Mouse (Mus musculus): ENCODE measurements around the gene Pdlim5. TPM values are rescaled to one million over a fixed set of nuclear protein-coding genes. Genes with fewer than 3 reads are reported as not detected.

Pdlim5 gene
- total RNA-seq, 2 experiments from 2014 or later, result 18.4 to 18.9 TPM

DNA sequence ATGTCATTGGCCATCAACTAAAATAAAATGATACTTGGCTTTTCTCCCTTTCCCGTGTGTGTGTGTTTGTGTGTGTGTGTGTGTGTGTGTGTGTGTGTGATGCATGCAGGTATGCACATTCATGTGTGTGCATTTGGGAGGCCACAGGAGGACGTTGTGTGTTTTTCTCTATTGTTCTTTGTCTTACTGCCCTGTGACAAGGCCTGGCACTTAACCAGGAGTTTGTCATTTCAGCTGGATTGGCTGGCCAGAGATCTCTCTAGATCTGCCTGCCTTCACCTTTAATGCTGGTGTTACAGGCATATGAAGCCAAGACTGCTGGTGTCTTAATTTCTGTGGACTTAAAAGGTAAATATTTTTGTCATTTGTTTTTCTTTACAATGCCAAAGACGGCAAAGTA lies 22.5 kb upstream of the Pdlim5 start:
- DNase-seq (ENCODE audit: extremely low spot score in 1 of 2, low spot score in 2 of 2), result no peak
- intact Hi-C loops (cut with DNase I), result no loop called here

GRCm38 (mm10) chr3:142413345-142413885 lies 17.9 kb upstream of the Pdlim5 start:
- no peak for DNase-seq (ENCODE audit: extremely low spot score in 1 of 2, low spot score in 2 of 2)
- intact Hi-C loops (cut with DNase I), result no loop called here

DNA sequence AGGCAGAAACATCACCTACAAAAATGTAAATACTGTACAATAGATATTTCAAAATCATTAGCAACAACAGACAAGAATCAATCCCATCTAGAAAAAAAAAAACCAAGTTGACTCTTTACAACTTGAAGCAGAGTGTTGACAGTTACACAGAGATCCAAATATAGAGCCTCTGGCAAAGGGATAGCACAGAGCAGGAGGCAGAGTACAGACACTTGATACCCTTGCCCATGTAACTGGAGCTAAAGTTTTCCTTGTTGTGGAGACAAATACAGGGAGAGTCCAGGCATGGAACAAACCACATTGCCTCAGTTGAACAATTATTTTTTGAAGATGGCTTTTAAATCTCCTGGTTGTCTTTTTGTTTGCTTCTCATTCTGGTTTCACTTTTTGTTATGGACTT lies 15.4 kb upstream of the Pdlim5 start:
- DNase-seq (ENCODE audit: extremely low spot score in 1 of 2, low spot score in 2 of 2), result no peak
- intact Hi-C loops (cut with DNase I), result no loop called here

- intact Hi-C loops (cut with DNase I), result loop anchor here (5.0 kb wide), 2 partner anchors 47 to 83 kb away; no protein-coding TSS in a partner anchor
- DNase-seq (ENCODE audit: extremely low spot score in 1 of 2, low spot score in 2 of 2), result peak in 1 of 2 experiments; percentile 77
These were observed 544 bp downstream of the Pdlim5 start for GRCm38 (mm10) chr3:142394796-142395508.

- intact Hi-C loops (cut with DNase I), result no loop called here
- DNase-seq (ENCODE audit: extremely low spot score in 1 of 2, low spot score in 2 of 2), result no peak
These were observed 1.5 kb downstream of the Pdlim5 start for GRCm38 (mm10) chr3:142394000-142394411.

DNA sequence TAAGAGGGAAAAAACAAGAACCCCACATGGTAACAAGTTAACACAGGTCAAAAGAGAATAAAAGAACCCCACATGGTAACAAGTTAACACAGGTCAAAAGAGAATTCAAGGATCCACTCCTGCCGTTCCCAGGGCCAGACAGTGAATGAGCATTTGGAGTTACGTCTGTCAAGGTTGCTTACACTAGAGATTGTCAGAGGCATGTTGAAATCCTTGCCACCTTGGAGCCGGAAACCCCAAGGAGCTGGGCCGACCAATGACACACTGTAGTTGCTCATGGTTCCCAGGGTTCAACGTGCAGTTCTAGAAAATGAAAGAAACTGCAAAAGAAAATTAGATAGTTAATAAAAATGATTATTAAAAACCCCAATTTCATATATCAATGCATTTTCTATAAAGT lies 4.0 kb downstream of the Pdlim5 start:
- no peak for DNase-seq (ENCODE audit: extremely low spot score in 1 of 2, low spot score in 2 of 2)
- intact Hi-C loops (cut with DNase I), result no loop called here

DNA sequence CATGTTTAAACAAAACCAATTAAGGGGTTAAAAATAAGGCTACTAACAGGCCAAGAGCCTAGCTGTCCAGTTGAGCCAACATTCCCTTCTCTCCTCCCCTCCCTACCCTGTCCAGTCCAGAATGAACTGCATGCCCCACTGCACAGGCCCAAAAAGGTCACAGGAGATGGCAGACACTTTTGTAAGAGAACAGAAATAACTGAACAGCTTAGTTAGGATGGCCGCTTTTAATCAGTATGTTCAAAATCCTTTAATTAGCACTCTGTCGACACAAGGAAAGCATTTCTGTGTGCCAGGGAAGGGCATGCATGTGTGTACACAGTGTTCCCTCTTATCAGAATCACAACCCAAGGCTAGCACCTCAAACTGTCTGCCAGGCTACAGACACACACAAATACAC lies 5.2 kb downstream of the Pdlim5 start:
- intact Hi-C loops (cut with DNase I), result no loop called here
- DNase-seq (ENCODE audit: extremely low spot score in 1 of 2, low spot score in 2 of 2), result no peak

DNA sequence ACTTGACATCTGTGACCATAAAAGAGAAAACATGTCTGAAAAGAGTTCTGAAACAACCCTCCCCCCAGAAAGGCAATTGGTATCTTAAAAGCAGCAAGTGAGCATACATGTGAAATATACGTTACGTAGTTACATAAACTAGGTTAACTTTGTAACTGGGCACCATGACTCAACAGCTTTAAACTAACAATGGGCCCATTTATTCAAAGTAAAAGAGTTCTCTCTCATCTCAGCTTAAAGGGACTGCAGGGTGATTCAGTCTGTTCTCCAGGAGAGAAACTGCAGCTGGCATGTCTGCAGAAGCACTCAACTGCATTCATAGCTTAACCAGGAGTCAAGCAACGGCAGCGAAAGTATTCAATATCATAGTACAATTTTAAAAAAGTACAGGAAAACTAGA lies 7.3 kb downstream of the Pdlim5 start:
- intact Hi-C loops (cut with DNase I), result no loop called here
- DNase-seq (ENCODE audit: extremely low spot score in 1 of 2, low spot score in 2 of 2), result no peak

DNA sequence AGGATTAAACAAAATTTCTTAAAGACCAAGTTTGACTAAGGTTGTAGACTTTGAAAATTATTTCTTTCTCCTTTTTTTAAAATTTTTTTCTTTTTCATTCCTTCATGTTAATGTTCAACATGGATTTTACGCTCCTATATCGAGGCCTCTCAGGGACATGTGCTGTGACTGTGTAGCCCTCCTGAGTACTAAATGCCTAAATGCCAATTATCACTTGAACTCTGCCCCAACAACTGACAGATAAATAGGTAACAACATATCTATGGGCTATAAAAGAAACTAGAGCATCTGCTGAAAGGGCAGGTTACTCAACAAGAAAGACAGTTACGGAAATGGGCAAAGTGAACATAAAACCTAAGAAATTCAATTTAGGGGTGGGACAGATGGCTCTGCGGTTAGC lies 9.0 kb downstream of the Pdlim5 start:
- intact Hi-C loops (cut with DNase I), result no loop called here
- DNase-seq (ENCODE audit: extremely low spot score in 1 of 2, low spot score in 2 of 2), result no peak

DNA sequence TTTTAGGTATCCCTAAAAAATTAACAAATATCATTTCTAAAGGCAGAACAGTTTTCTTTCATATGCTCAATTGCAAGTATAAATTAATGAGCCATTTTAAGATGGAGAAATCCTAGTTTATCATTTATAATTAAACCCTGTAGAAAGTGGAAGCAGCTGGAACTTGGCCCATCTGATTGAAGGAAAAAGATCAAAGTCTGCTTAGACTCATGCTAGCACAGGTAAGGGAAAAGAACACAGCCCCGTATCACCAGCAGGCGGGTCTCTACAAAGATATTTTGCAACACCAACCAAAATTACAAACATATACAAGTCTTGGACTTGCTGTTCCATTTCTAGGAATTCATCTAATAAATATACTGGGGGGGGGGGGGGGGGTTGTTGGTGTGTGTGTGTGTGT lies 9.8 kb downstream of the Pdlim5 start:
- no peak for DNase-seq (ENCODE audit: extremely low spot score in 1 of 2, low spot score in 2 of 2)
- intact Hi-C loops (cut with DNase I), result no loop called here

DNA sequence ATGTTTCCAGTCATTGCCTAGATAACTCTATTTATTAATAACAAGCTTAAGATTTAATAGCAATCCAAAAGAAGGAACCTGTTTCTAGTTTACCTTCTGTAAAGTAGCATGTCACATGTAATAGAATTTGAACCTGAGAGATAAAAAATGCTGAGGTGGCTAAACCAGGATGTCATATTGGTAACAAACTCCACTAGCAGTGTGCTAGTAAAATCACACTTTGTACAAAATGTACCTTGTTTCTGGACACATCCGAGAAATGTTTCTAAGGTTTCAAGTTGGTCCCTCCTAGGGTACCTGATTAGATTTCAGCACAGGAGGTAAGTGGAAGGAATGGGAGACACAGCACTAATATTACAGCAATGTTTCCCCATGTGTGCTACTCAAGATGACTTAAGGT lies 18.9 kb downstream of the Pdlim5 start:
- DNase-seq (ENCODE audit: extremely low spot score in 1 of 2, low spot score in 2 of 2), result no peak
- intact Hi-C loops (cut with DNase I), result no loop called here

GRCm38 (mm10) chr3:142375106-142375505 lies 20.4 kb downstream of the Pdlim5 start:
- no peak for DNase-seq (ENCODE audit: extremely low spot score in 1 of 2, low spot score in 2 of 2)
- intact Hi-C loops (cut with DNase I), result no loop called here

DNA sequence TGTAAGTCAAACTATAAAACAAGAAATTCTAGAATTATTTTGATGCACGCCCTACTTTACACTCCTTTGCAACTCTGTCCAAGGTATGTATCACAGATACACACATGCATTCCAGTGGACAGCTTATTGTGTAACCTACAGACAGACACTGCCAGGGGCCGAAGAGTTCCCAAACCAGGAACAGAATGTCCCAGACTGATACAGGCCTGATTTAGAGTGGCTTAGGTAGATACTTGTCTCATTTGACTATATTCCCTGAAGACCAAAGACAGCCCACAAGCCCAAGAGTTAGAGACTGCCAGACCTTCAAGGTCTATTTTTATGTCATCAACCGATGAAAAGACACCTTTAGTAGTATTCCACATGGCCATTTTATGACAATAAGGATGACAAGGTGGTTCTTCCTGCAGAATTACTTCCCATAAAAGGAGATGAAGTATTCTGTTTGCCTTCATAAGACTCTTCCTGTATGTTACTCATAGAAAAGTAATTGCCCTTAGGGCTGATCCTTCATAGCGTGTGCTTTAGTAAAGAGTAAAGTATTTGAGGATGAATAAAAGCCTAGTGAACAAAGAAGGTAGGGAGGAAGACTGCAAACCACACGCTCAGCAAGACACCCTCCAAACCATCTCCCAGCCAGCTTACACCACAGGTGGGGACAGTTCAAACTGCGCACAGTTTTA lies 22.9 kb downstream of the Pdlim5 start:
- DNase-seq (ENCODE audit: extremely low spot score in 1 of 2, low spot score in 2 of 2), result no peak
- intact Hi-C loops (cut with DNase I), result no loop called here

DNA sequence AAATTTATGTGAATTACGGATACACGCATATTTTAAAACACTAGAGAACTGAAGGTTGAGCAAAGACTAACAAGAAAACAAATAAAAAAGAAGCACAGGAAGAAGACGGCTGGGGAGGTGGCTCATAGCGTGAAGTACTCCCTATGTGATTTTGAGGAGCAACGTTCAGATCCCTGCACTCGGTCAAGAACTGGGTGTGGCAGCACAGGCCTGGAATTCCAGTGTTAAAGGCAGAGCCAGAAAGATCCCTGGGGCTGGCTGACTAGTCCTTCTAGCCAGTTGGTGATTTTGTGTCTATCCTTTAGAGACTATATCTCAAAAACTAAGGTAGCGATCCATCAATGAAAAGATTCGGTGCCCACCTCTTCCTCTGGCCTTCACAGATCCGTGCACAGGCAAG lies 27.1 kb downstream of the Pdlim5 start:
- no peak for DNase-seq (ENCODE audit: extremely low spot score in 1 of 2, low spot score in 2 of 2)
- intact Hi-C loops (cut with DNase I), result no loop called here

GRCm38 (mm10) chr3:142362092-142362491 lies 33.4 kb downstream of the Pdlim5 start:
- no peak for DNase-seq (ENCODE audit: extremely low spot score in 1 of 2, low spot score in 2 of 2)
- intact Hi-C loops (cut with DNase I), result no loop called here

- intact Hi-C loops (cut with DNase I), result no loop called here
- no peak for DNase-seq (ENCODE audit: extremely low spot score in 1 of 2, low spot score in 2 of 2)
These were observed 36.5 kb downstream of the Pdlim5 start for GRCm38 (mm10) chr3:142358951-142359350.

DNA sequence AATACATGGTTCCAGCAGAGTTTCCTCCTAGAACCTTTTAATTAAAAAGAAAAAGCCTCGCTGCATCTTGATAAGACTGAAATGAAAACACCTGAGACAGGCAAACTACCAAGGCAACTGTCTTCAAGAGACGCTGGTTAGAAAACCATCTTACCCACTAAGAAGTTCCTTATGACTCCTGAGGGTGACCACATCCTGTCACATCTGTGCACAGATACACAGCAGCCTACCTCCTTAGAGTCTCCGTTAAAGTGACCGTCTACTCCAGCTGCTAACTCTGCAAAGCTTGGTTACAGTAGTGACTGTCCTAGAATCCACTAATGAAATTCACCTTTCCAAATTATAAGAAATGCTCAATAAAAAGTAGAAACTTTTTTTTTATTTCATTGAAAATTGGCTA lies 38.8 kb downstream of the Pdlim5 start:
- DNase-seq (ENCODE audit: extremely low spot score in 1 of 2, low spot score in 2 of 2), result no peak
- intact Hi-C loops (cut with DNase I), result no loop called here

DNA sequence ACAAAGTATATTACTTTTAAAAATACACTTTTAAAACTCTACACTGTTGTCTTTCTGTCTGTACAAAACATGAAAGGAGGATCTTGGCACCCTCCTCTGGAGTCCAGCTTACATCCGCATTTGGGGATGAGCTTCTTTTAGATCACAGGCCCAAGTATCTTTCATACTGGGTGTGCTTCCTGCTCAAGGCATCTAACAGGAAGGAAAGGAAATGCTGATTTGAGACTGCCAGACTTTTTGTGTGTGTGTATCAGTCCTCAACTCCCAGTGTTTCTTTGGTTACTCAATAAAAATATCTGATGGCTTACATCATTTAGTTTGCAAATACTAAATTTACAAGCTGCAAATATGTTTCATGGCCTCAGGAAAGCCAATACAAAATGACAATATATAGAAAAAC lies 42.3 kb downstream of the Pdlim5 start:
- intact Hi-C loops (cut with DNase I), result no loop called here
- DNase-seq (ENCODE audit: extremely low spot score in 1 of 2, low spot score in 2 of 2), result no peak

DNA sequence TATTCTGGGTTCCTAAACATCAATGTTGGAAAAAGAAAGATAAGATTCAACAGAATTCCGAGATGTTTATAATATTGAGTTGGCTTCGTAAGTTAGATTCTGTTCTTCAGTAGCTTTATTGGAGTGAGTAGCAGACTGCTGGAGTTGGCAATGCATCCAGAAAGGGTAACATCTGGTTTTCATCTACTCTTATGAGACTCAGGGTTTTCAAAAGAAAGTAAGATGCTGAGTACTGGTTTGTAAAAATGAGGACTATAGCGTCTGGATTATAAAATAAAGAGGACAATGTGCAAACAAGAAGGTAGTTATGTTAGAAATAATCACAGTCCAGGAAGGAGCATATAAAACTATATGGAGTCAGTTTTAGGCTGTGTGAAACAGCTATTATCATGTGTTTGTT lies 45.0 kb downstream of the Pdlim5 start:
- intact Hi-C loops (cut with DNase I), result no loop called here
- no peak for DNase-seq (ENCODE audit: extremely low spot score in 1 of 2, low spot score in 2 of 2)

GRCm38 (mm10) chr3:142348816-142349631 lies 46.5 kb downstream of the Pdlim5 start:
- intact Hi-C loops (cut with DNase I), result no loop called here
- no peak for DNase-seq (ENCODE audit: extremely low spot score in 1 of 2, low spot score in 2 of 2)

Data from left cerebral cortex, postnatal 10 days (tissue).